Mouse (Mus musculus): ENCODE data around the gene Il17c.

Il17c gene

GRCm38 (mm10) chr8:122459990-122460389, 38.2 kb downstream of the Il17c start:
- no peak for DNase-seq (ENCODE audit: low spot score)

- DNase-seq (ENCODE audit: low spot score) = peak; percentile 64
These were observed 39.0 kb downstream of the Il17c start, which contains the start of gene Snai3 for GRCm38 (mm10) chr8:122460524-122461472. Snai3 (minus strand) TSS chr8:122460733.

DNA sequence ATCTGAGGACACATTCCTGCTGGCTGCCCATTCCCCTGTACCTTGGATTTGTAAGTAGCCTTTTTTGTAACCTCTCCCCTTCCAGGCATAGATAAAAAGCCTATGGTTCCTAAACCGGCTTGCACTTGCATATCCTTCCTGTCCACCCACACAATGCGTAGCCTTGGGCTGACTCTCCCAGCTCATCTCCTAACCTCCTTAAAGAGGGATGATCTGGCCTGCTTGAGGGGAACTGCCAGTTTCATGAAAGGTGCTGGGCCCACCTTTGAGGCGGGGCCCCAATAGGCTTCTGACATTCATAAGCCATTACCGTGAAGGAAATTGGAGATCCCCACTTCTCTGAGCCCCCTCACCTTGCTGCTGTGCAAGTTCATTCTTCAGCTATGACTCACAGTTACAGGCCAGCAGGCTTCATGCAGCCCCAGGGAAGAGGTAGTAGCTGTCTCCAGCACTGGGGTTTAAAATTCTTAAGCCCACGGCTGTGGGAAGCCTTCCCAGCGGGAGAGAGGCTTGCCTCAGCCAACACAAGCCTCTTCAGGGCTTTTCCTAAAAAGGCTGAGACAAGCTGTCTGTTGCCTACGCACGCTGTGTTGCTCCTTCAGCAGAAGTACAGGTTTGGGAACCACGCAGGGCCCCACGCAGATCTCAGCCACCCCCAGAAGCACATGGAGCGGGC, 39.8 kb downstream of the Il17c start:
- no peak for DNase-seq (ENCODE audit: low spot score)

DNA sequence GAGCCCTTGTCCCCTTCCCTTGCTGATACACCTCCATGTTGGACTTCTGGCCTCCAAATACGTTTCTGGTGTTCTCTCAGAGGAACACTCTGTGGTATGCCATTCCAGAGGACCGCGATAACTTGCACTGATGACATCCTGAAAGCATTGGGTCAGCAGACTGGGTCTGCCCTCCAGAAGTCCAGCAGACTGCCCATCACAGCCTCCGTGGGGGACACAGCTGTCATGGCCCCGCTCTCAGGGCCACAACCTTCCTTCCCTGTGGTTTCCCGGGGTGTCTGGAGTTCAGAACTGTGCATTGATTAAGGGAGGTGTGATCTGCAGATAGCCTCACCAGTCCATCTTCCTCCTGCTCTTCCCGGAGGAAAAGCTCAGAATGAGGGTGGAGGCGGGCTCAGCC, 40.7 kb downstream of the Il17c start:
- no peak for DNase-seq (ENCODE audit: low spot score)

DNA sequence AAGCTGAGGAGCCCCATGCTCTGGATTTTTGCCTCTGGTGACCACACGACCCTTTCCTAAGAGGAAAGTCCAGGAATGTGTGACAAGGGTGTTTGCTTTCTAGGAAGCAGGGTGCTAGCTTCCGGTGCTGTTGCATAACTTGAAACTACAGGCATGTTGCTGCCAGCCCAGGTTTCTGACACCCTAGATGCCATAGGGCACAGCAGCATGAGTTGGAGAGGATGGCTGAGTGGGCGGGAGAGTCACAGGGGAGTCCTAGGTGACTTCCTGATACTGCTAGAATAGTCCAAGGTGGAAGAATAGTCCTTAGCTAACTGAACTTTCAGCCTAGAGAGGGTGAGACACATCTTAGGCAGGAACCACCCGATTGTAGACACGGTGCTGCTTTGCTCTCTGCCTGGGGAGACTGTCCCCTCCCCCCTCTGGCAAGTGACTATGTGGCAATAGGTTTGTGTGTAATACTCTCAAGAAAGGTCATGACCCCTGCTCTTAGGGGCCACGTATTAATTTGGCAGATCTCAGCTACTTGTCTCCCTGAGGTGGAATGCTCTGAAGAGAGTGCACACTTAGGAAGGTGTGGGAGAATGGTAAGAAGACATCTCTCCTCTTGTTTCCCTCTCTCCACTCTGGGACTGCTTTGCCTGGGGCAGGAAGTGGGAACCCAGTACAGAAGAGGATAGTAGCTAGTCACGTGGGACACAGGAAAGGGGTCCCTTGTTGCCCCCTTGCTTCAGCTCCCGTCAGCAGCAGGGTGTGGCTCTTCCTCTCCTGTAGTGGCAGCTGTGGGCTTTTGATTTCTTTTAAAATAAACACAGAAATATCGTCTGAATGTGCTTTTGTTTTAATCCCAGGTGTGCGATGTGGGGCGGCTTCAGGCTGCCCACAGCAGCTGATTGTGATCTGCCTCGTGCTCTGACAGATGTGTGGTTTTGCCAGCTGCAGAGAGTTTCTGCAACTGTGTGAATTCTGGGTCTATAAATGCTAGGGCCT, 42.1 kb downstream of the Il17c start:
- no peak for DNase-seq (ENCODE audit: low spot score)

DNA sequence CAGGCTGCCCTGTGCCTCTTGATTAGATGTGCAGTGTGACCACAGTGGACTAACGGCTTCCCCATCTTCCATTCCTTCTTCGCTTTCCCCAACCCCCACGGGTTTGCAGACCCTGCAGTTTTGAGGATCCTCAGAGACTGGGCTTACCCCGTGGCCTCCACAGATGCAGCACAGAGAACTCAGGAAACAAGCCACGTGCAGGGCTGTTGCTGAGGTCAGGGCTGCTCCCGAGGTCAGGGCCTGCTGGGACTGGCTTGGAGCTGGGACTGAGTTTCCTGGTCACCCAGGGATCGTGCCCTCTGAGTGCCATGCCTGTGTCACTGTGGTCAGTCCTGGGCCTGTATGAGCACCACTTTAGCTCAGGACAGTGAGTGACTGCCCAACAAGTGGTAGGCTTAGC, 43.2 kb downstream of the Il17c start:
- DNase-seq (ENCODE audit: low spot score) = no peak

- no peak for DNase-seq (ENCODE audit: low spot score)
These were observed 46.0 kb downstream of the Il17c start for GRCm38 (mm10) chr8:122467816-122468215.

GRCm38 (mm10) chr8:122469407-122469806, 47.6 kb downstream of the Il17c start:
- DNase-seq (ENCODE audit: low spot score) = no peak

DNA sequence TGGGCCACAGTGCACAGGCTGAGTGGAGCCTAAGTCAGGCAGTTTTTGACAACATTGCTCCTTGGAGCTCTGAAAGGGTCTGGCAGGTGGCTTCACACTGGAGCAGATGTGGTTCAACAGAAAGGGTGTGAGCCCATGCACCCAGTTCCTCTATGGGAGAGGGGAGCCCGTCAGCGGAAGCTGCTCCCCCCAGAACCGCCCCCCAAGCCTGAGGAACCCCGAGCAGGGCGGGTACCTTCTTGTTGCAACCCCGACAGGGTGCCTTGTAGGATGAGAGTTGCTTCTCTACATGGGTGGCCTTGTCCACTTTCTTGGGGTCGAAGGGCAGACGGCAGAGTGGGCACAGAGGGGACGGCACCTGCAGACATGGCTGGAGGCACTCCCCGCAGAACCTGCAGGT, 48.1 kb downstream of the Il17c start:
- no peak for DNase-seq (ENCODE audit: low spot score)

DNA sequence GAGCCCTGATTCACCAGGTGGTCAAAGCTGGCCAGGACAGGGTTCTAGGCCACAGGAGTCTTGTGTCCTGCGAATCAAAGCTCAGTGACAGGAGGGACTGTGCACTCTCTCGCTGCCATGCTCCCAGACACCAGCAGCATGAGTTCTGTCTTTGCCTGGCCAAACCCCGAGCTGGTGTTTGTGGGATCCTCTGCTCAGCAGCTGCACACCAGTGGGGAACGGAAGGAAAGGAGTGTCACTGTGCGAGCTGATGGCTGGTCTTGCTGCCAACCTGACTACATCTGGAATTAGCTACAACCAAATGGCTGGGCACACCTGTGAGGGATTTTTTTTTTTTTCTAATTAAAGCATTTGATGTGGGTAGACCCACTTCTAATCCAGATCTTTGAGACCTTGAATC, 48.9 kb downstream of the Il17c start:
- no peak for DNase-seq (ENCODE audit: low spot score)

All from ovary, postnatal 36 days (tissue).